Mouse (Mus musculus): ENCODE measurements around the gene Mon2. TPM values are rescaled to one million over a fixed set of nuclear protein-coding genes. Genes with fewer than 3 reads are reported as not detected.
"Not testable (repeated sequence)": the region's sequence is repeated elsewhere in the genome, so short reads cannot be mapped to it uniquely, and the experiment has no call there.

Gene Mon2
- polyA plus RNA-seq, 1 experiment from 2014 or later: 29.9 TPM

GRCm38 (mm10) chr10:123056463-123056862 lies 19.8 kb downstream of the Mon2 start:
- no peak overlapping the region for H3K4me3 ChIP-seq
- WGBS: 85% methylated on average over 10 of the region's 10 CpGs
- no peak overlapping the region for H3K27ac ChIP-seq

GRCm38 (mm10) chr10:123055205-123056000 lies 20.9 kb downstream of the Mon2 start:
- 76% methylated on average over 9 of the region's 9 CpGs for WGBS
- Histone ChIP-seq H3K9me3 (no peaks in the 10 kb centered on the region), H3K9ac (no peak overlapping the region), H3K4me2 (no peak overlapping the region), H3K4me1 (no peaks in the 10 kb centered on the region), H3K27me3 (no peaks in the 10 kb centered on the region), H3K27ac (no peak overlapping the region), H3K36me3 (peaks cover 26% of the 10 kb centered on the region), H3K4me3 (no peak overlapping the region)
- ATAC-seq (ENCODE audit: insufficient number of reproducible peaks, low FRiP score, low TSS enrichment, low read depth): no peak

More at GRCm38 (mm10) chr10:123056463-123056862, 19.8 kb downstream of the Mon2 start:
- peaks cover 15% of the 10 kb centered on the region; the same call in 1 of the 2 replicates for H3K36me3 ChIP-seq
- no peaks in the 10 kb centered on the region for H3K9me3 ChIP-seq
- no peaks in the 10 kb centered on the region for H3K4me1 ChIP-seq
- H3K4me2 ChIP-seq: no peak overlapping the region
- ATAC-seq (ENCODE audit: insufficient number of reproducible peaks, low FRiP score, low TSS enrichment, low read depth): no peak
- no peak overlapping the region for H3K9ac ChIP-seq
- H3K27me3 ChIP-seq: no peaks in the 10 kb centered on the region

- no peak overlapping the region for H3K27ac ChIP-seq
- no peaks in the 10 kb centered on the region for H3K4me1 ChIP-seq
- no peaks in the 10 kb centered on the region for H3K9me3 ChIP-seq
- no peaks in the 10 kb centered on the region for H3K27me3 ChIP-seq
- H3K36me3 ChIP-seq: peaks cover 33% of the 10 kb centered on the region
- no peak overlapping the region for H3K9ac ChIP-seq
- H3K4me3 ChIP-seq: no peak overlapping the region
- 76% methylated on average over 4 of the region's 4 CpGs for WGBS
- no peak overlapping the region for H3K4me2 ChIP-seq
- no peak for ATAC-seq (ENCODE audit: insufficient number of reproducible peaks, low FRiP score, low TSS enrichment, low read depth)
Measured at GRCm38 (mm10) chr10:123053557-123053956, 22.7 kb downstream of the Mon2 start.

GRCm38 (mm10) chr10:123052021-123052420 lies 24.3 kb downstream of the Mon2 start:
- ATAC-seq (ENCODE audit: insufficient number of reproducible peaks, low FRiP score, low TSS enrichment, low read depth): no peak
- H3K4me1 ChIP-seq: no peaks in the 10 kb centered on the region
- H3K36me3 ChIP-seq: peaks cover 32% of the 10 kb centered on the region
- H3K27ac ChIP-seq: no peak overlapping the region
- no peak overlapping the region for H3K4me3 ChIP-seq
- H3K9me3 ChIP-seq: no peaks in the 10 kb centered on the region
- H3K27me3 ChIP-seq: no peaks in the 10 kb centered on the region
- H3K4me2 ChIP-seq: no peak overlapping the region
- no peak overlapping the region for H3K9ac ChIP-seq
- WGBS: 69% methylated on average over 7 of the region's 7 CpGs

GRCm38 (mm10) chr10:123048730-123049129 lies 27.6 kb downstream of the Mon2 start:
- H3K27me3 ChIP-seq: no peaks in the 10 kb centered on the region
- H3K9ac ChIP-seq: no peak overlapping the region
- H3K9me3 ChIP-seq: no peaks in the 10 kb centered on the region
- H3K4me3 ChIP-seq: no peak overlapping the region
- WGBS: 76% methylated on average over 1 of the region's 1 CpGs
- no peaks in the 10 kb centered on the region for H3K4me1 ChIP-seq
- no peak for ATAC-seq (ENCODE audit: insufficient number of reproducible peaks, low FRiP score, low TSS enrichment, low read depth)
- no peak overlapping the region for H3K27ac ChIP-seq
- no peak overlapping the region for H3K4me2 ChIP-seq
- peaks cover 42% of the 10 kb centered on the region for H3K36me3 ChIP-seq

GRCm38 (mm10) chr10:123039936-123040335 lies 36.4 kb downstream of the Mon2 start:
- H3K4me2 ChIP-seq: no peak overlapping the region
- peaks cover 54% of the 10 kb centered on the region for H3K36me3 ChIP-seq
- no peak overlapping the region for H3K27ac ChIP-seq
- no peaks in the 10 kb centered on the region for H3K4me1 ChIP-seq
- no peaks in the 10 kb centered on the region for H3K9me3 ChIP-seq
- 60% methylated on average over 2 of the region's 2 CpGs for WGBS
- no peaks in the 10 kb centered on the region for H3K27me3 ChIP-seq
- no peak for ATAC-seq (ENCODE audit: insufficient number of reproducible peaks, low FRiP score, low TSS enrichment, low read depth)
- H3K4me3 ChIP-seq: no peak overlapping the region
- H3K9ac ChIP-seq: no peak overlapping the region

- 88% methylated on average over 14 of the region's 14 CpGs for WGBS
Measured at GRCm38 (mm10) chr10:123032078-123032646, 44.1 kb downstream of the Mon2 start.

GRCm38 (mm10) chr10:123031449-123031848 lies 44.9 kb downstream of the Mon2 start:
- 93% methylated on average over 8 of the region's 8 CpGs for WGBS
- H3K36me3 ChIP-seq: peaks cover 77% of the 10 kb centered on the region

More at GRCm38 (mm10) chr10:123032078-123032646, 44.1 kb downstream of the Mon2 start:
- no peak for ATAC-seq (ENCODE audit: insufficient number of reproducible peaks, low FRiP score, low TSS enrichment, low read depth)
- H3K4me2 ChIP-seq: no peak overlapping the region
- no peak overlapping the region for H3K4me3 ChIP-seq
- no peak overlapping the region for H3K9ac ChIP-seq
- H3K9me3 ChIP-seq: no peaks in the 10 kb centered on the region
- no peaks in the 10 kb centered on the region for H3K27me3 ChIP-seq
- H3K4me1 ChIP-seq: no peaks in the 10 kb centered on the region
- H3K36me3 ChIP-seq: peaks cover 77% of the 10 kb centered on the region
- no peak overlapping the region for H3K27ac ChIP-seq

GRCm38 (mm10) chr10:123030589-123030988 lies 45.7 kb downstream of the Mon2 start:
- H3K9ac ChIP-seq: no peak overlapping the region
- no peak overlapping the region for H3K4me2 ChIP-seq
- no peaks in the 10 kb centered on the region for H3K27me3 ChIP-seq
- 81% methylated on average over 9 of the region's 9 CpGs for WGBS
- H3K4me1 ChIP-seq: no peaks in the 10 kb centered on the region
- no peak overlapping the region for H3K27ac ChIP-seq
- peaks cover 76% of the 10 kb centered on the region for H3K36me3 ChIP-seq
- H3K4me3 ChIP-seq: no peak overlapping the region
- ATAC-seq (ENCODE audit: insufficient number of reproducible peaks, low FRiP score, low TSS enrichment, low read depth): no peak
- no peaks in the 10 kb centered on the region for H3K9me3 ChIP-seq

More at GRCm38 (mm10) chr10:123031449-123031848, 44.9 kb downstream of the Mon2 start:
- Histone ChIP-seq H3K4me3 (no peak overlapping the region), H3K9ac (no peak overlapping the region), H3K27ac (no peak overlapping the region), H3K27me3 (no peaks in the 10 kb centered on the region), H3K9me3 (no peaks in the 10 kb centered on the region), H3K4me1 (no peaks in the 10 kb centered on the region), H3K4me2 (no peak overlapping the region)
- ATAC-seq (ENCODE audit: insufficient number of reproducible peaks, low FRiP score, low TSS enrichment, low read depth): no peak

- 87% methylated on average over 4 of the region's 4 CpGs for WGBS
- no peak for ATAC-seq (ENCODE audit: insufficient number of reproducible peaks, low FRiP score, low TSS enrichment, low read depth)
- no peak overlapping the region for H3K4me2 ChIP-seq
- peaks cover 74% of the 10 kb centered on the region for H3K36me3 ChIP-seq
- H3K9me3 ChIP-seq: no peaks in the 10 kb centered on the region
- no peak overlapping the region for H3K4me3 ChIP-seq
- H3K4me1 ChIP-seq: no peaks in the 10 kb centered on the region
- no peak overlapping the region for H3K27ac ChIP-seq
- no peak overlapping the region for H3K9ac ChIP-seq
- no peaks in the 10 kb centered on the region for H3K27me3 ChIP-seq
Measured at GRCm38 (mm10) chr10:123028949-123029348, 47.4 kb downstream of the Mon2 start.

- H3K4me3 ChIP-seq; H3K27me3 ChIP-seq; H3K9me3 ChIP-seq; H3K27ac ChIP-seq; H3K9ac ChIP-seq; H3K4me2 ChIP-seq; ATAC-seq (ENCODE audit: insufficient number of reproducible peaks, low FRiP score, low TSS enrichment, low read depth); H3K4me1 ChIP-seq: not testable (repeated sequence)
- WGBS: 87% methylated on average over 4 of the region's 4 CpGs
- H3K36me3 ChIP-seq: peaks cover 73% of the 10 kb centered on the region
Measured at GRCm38 (mm10) chr10:123026736-123027135, 49.6 kb downstream of the Mon2 start.

GRCm38 (mm10) chr10:123013435-123013834 lies 62.9 kb downstream of the Mon2 start:
- Histone ChIP-seq H3K36me3 (peaks cover 71% of the 10 kb centered on the region), H3K9ac (no peak overlapping the region), H3K4me2 (no peak overlapping the region), H3K4me3 (no peak overlapping the region), H3K9me3 (no peaks in the 10 kb centered on the region), H3K4me1 (no peaks in the 10 kb centered on the region), H3K27ac (0 out of 2 replicates have a peak overlapping the region, but pooled peaks have one; percentile 11), H3K27me3 (no peaks in the 10 kb centered on the region)
- no peak for ATAC-seq (ENCODE audit: insufficient number of reproducible peaks, low FRiP score, low TSS enrichment, low read depth)
- WGBS: 35% methylated on average over 18 of the region's 18 CpGs

All from limb, embryonic 15.5 days (tissue).